Mouse (Mus musculus) bone marrow macrophage, adult 2 months (primary cell): ENCODE results near the gene Plcl2. TPM values are rescaled to one million over a fixed set of nuclear protein-coding genes. Genes with fewer than 3 reads are reported as not detected.
"Not testable (repeated sequence)": the region's sequence is repeated elsewhere in the genome, so short reads cannot be mapped to it uniquely, and the experiment has no call there.

Experiments used
- H3K27ac ChIP-seq: 2 replicates; pipeline ENCODE4 v1.5.1; 2012; ENCODE audit warnings: low read depth, low read length; ENCODE audit not compliant: insufficient read depth
- H3K4me1 ChIP-seq: 2 replicates; pipeline ENCODE4 v1.6.1; 2012; ENCODE audit warnings: low read length; ENCODE audit not compliant: control insufficient read depth, insufficient read depth
- H3K4me3 ChIP-seq: 2 replicates; pipeline ENCODE4 v1.5.1; 2012; ENCODE audit warnings: mild to moderate bottlenecking, low read length, moderate library complexity; ENCODE audit not compliant: insufficient read depth
- CTCF ChIP-seq: IDR thresholded peaks from 2 replicates; pipeline ENCODE4 v1.5.1; 2012; ENCODE audit warnings: low read depth, mild to moderate bottlenecking, low read length, moderate library complexity
- POLR2A ChIP-seq: IDR thresholded peaks from 2 replicates; pipeline ENCODE4 v1.6.1; 2012; ENCODE audit warnings: mild to moderate bottlenecking, low read depth, low read length, borderline replicate concordance
- polyA plus RNA-seq: library from polyadenylated mRNA; stranded (reverse); fragments of >200 nt; gene quantifications from 2 replicates; pipeline ENCODE4 v1.2.4, GENCODE M21; 2012; ENCODE audit not compliant: missing spikeins, insufficient read depth, insufficient read length

The Plcl2 gene
- polyA plus RNA-seq, 1 experiment: 30.9 TPM

DNA sequence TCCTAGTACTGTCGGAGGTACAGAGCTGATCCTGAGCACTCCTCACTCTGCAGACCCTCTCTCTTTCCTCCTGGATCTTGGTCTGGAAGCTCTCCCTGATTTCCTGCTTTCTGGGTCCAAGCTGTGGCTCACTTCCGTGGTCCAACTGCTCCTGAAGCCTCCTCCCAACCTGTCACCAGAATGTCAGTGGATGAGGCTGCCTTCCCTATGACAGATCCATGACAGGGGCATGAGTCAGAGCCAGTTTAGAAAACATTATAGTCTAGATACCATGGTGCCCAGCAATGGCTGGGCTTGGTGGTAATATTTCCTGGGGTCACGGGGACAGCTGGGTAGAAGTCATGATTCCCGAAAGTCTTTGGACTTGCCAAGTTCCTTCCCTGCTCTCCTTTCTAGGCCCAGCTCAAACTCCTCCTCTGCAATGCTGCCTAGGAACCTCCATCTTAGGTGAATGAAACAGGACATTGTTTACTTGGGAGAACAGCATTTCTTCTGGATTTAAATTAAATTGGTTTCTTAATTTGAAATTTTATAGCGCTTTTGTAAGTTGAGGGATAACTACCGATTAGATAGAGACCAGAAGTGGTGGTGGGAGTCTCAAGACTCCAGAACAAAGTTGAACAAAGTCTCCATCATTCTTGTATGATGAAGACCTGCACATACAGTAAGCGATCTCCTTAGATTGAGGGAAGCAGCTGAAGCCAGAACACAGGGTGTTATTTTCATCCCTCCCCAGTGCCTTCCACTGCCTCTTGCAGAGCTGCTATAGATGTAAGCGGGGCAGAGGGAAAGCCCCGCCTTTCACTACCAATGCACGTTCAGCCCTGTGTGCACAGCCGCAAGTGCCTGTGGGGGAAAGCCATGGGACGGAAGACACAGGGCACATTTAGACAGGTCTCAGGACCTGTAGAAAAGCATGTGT lies 170.7 kb downstream of the Plcl2 start:
- Histone ChIP-seq H3K4me3 (no peak overlapping the region), H3K4me1 (peaks cover 13% of the 10 kb centered on the region), H3K27ac (no peak overlapping the region)
- no peak for TF ChIP-seq CTCF
- no peak for TF ChIP-seq POLR2A

- no peak for TF ChIP-seq POLR2A
- no peak for TF ChIP-seq CTCF
- H3K27ac ChIP-seq: no peak overlapping the region
- H3K4me1 ChIP-seq: no peaks in the 10 kb centered on the region
- no peak overlapping the region for H3K4me3 ChIP-seq
These were observed 173.5 kb downstream of the Plcl2 start for GRCm38 (mm10) chr17:50682696-50683095.

GRCm38 (mm10) chr17:50684960-50685645 lies 175.9 kb downstream of the Plcl2 start:
- no peaks in the 10 kb centered on the region for H3K4me1 ChIP-seq
- H3K27ac ChIP-seq: no peak overlapping the region
- TF ChIP-seq POLR2A (no peak), CTCF (no peak)
- no peak overlapping the region for H3K4me3 ChIP-seq

DNA sequence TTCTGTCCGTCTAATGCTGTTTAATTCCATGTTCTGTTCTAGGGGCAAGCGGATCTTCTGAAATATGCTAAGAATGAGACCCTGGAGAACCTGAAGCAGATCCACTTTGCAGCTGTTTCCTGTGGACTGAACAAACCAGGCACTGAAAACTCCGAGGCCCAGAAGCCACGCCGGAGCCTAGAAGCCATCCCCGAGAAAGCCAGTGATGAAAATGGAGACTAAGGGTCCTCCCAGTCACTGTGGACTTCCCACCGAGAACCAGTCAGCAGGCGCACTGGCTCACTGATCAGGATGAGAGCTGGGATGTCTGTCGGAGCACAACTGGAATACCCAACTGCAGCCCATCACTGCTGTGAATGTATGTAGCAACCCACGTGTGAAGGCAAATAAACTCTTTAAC lies 178.5 kb downstream of the Plcl2 start:
- Histone ChIP-seq H3K4me1 (no peaks in the 10 kb centered on the region), H3K27ac (no peak overlapping the region), H3K4me3 (no peak overlapping the region)
- TF ChIP-seq CTCF (no peak), POLR2A (no peak)

- TF ChIP-seq CTCF: no peak
- no peak for TF ChIP-seq POLR2A
- Histone ChIP-seq H3K4me3 (no peak overlapping the region), H3K4me1 (no peaks in the 10 kb centered on the region), H3K27ac (no peak overlapping the region)
These were observed 178.9 kb downstream of the Plcl2 start for GRCm38 (mm10) chr17:50688135-50688534.

DNA sequence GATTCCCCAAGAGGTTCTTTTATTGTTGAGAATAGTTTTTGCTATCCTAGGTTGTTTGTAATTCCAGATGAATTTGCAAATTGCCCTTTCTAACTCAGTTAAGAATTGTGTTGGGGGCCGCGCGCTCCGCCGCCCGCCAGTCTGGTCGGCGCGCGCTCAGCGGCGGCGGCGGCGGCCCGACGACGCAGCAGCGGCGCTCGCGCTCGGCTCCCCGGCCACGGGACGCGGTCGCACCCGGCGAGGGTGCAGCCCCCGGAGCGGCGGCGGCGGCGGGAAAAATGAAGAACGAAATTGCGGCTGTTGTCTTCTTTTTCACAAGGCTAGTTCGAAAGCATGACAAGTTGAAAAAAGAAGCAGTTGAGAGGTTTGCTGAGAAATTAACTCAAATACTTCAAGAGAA lies 189.2 kb downstream of the Plcl2 start:
- not testable (repeated sequence) for H3K27ac ChIP-seq, H3K4me3 ChIP-seq, H3K4me1 ChIP-seq

DNA sequence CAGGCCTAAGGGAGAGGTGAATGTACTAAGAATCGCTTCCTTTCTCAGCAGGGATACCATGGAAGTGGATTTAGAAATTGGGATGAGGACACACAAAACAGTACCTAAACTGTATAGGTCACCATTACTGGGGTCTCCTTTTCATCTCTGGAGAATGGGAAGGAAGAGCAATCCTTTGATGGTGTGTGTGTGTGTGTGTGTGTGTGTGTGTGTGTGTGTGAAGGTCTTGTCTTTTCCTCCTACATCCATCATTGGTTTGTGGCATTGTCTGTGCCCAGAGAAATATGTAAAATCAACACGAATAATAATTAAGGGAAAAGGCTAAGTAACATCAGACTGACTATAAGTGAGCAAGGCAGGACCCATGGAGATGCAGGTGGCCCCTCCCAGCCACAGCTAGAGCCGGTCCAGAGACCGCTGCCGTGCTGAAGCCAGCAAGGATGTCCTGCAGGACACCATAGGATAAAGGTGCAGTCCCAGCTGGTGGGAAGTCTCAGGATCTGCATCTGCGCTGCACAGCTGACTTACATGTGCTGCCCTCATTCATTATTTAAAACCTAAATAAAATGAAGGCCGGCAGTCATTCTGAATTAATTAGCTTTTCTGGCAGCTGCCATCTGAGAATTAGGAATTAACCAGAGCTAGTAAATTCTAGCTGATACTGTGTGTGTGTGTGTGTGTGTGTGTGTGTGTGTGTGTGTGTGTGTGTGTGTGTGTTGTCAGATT lies 201.5 kb downstream of the Plcl2 start:
- H3K4me3 ChIP-seq: no peak overlapping the region
- TF ChIP-seq POLR2A (no peak), CTCF (no peak)
- no peak overlapping the region for H3K27ac ChIP-seq
- H3K4me1 ChIP-seq: no peaks in the 10 kb centered on the region

GRCm38 (mm10) chr17:50717586-50717985 lies 208.4 kb downstream of the Plcl2 start:
- Histone ChIP-seq H3K4me3 (no peak overlapping the region), H3K27ac (no peak overlapping the region), H3K4me1 (no peaks in the 10 kb centered on the region)
- no peak for TF ChIP-seq POLR2A
- TF ChIP-seq CTCF: no peak

- Histone ChIP-seq H3K27ac (no peak overlapping the region), H3K4me1 (peaks cover 13% of the 10 kb centered on the region), H3K4me3 (no peak overlapping the region)
- TF ChIP-seq CTCF (no peak), POLR2A (no peak)
These were observed 215.2 kb downstream of the Plcl2 start for GRCm38 (mm10) chr17:50724376-50724775.

DNA sequence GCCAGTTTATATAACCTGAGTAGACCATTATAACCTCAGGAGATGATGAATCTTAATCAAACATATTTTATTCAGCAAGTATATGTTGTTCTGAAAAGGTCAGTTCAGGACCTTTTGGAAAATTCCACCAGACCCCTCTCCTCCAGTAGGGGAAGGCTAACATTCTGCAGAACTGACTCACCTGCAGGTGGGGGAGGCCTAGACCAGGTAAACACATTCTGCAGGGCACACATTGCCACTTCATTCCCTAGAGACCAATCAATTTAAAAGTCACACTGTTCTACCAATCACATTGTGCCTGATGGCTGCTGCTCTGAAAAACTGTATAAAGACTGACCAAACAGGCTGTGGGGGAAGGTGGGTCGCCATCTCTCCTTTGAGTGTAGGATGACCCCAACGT lies 217.1 kb downstream of the Plcl2 start:
- TF ChIP-seq CTCF (no peak), POLR2A (no peak)
- Histone ChIP-seq H3K4me3 (no peak overlapping the region), H3K27ac (no peak overlapping the region), H3K4me1 (peaks cover 30% of the 10 kb centered on the region)
